Mouse (Mus musculus): Measurements from ENCODE around the gene Mapkap1. TPM values are rescaled to one million over a fixed set of nuclear protein-coding genes. Genes with fewer than 3 reads are reported as not detected.
A peak's percentile ranks its signal among the peaks of the same experiment; 100 is the strongest.

Gene Mapkap1
- total and polyA plus RNA-seq, 2 experiments from 2014 or later: 90.4 to 153 TPM

GRCm38 (mm10) chr2:34407596-34407995 is 1.0 kb downstream of the Mapkap1 start:
- Histone ChIP-seq H3K27ac (no peak overlapping the region), H3K9ac (replicated peaks; ENCODE audit: low read length) (peak overlapping the region; percentile 86), H3K36me3 (ENCODE audit: insufficient read depth, low read length) (no peaks in the 10 kb centered on the region), H3K27me3 (ENCODE audit: insufficient read depth, low read length) (no peaks in the 10 kb centered on the region), H3K4me2 (ENCODE audit: low read depth, low read length) (peak overlapping the region; percentile 73), H3K4me3 (ENCODE audit: low read length) (peak overlapping the region; percentile 91), H3K4me1 (ENCODE audit: insufficient read depth, low read length) (peaks cover 10% of the 10 kb centered on the region), H3K9me3 (ENCODE audit: low read length) (no peaks in the 10 kb centered on the region)
- ATAC-seq (no peak), DNase-seq (ENCODE audit: low spot score) (no peak)
- TF ChIP-seq CTCF (IDR thresholded peaks at IDR 0.05; ENCODE audit: low read depth): no peak
- 32% methylated on average over 7 of the region's 7 CpGs for WGBS

DNA sequence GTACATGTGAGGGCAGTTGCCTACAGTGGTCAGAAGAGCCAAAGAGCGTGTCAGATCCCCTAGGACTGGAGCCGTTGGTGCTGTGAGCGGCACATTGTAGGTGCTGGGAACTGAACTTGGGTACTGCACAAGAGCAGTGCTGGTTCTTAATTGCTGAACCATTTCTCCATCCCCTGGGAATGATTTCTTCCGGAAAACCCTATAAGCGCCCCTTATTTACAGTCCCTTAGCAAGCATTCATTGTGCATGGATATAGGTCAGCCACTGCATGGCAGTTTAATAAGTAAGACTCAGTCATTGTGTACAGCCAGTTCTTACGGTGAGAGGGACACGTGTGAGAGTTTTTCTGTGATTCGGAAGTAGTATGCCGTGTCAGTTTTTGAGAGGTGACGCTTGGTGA is 1.8 kb downstream of the Mapkap1 start:
- Histone ChIP-seq H3K4me1 (ENCODE audit: insufficient read depth, low read length) (peaks cover 10% of the 10 kb centered on the region), H3K27ac (no peak overlapping the region), H3K9ac (replicated peaks; ENCODE audit: low read length) (no peak overlapping the region), H3K4me3 (ENCODE audit: low read length) (no peak overlapping the region), H3K36me3 (ENCODE audit: insufficient read depth, low read length) (no peaks in the 10 kb centered on the region), H3K27me3 (ENCODE audit: insufficient read depth, low read length) (no peaks in the 10 kb centered on the region), H3K4me2 (ENCODE audit: low read depth, low read length) (no peak overlapping the region), H3K9me3 (ENCODE audit: low read length) (no peaks in the 10 kb centered on the region)
- DNase-seq (ENCODE audit: low spot score) (no peak), ATAC-seq (no peak)
- no peak for TF ChIP-seq CTCF (IDR thresholded peaks at IDR 0.05; ENCODE audit: low read depth)
- WGBS: 89% methylated on average over 10 of the region's 10 CpGs

GRCm38 (mm10) chr2:34409741-34410340 is 3.3 kb downstream of the Mapkap1 start:
- no peaks in the 10 kb centered on the region for H3K9me3 ChIP-seq (ENCODE audit: low read length)
- H3K4me1 ChIP-seq (ENCODE audit: insufficient read depth, low read length): peaks cover 10% of the 10 kb centered on the region
- H3K9ac ChIP-seq (replicated peaks; ENCODE audit: low read length): no peak overlapping the region
- no peak overlapping the region for H3K27ac ChIP-seq
- 68% methylated on average over 5 of the region's 5 CpGs for WGBS
- H3K27me3 ChIP-seq (ENCODE audit: insufficient read depth, low read length): no peaks in the 10 kb centered on the region
- H3K4me2 ChIP-seq (ENCODE audit: low read depth, low read length): no peak overlapping the region
- no peak for TF ChIP-seq CTCF (IDR thresholded peaks at IDR 0.05; ENCODE audit: low read depth)
- DNase-seq (ENCODE audit: low spot score) (peak; percentile 30), ATAC-seq (no peak)
- no peaks in the 10 kb centered on the region for H3K36me3 ChIP-seq (ENCODE audit: insufficient read depth, low read length)
- no peak overlapping the region for H3K4me3 ChIP-seq (ENCODE audit: low read length)

- Histone ChIP-seq H3K4me2 (ENCODE audit: low read depth, low read length) (no peak overlapping the region), H3K9me3 (ENCODE audit: low read length) (no peaks in the 10 kb centered on the region), H3K4me3 (ENCODE audit: low read length) (no peak overlapping the region), H3K27me3 (ENCODE audit: insufficient read depth, low read length) (no peaks in the 10 kb centered on the region), H3K27ac (no peak overlapping the region), H3K9ac (replicated peaks; ENCODE audit: low read length) (no peak overlapping the region), H3K36me3 (ENCODE audit: insufficient read depth, low read length) (peaks cover 4% of the 10 kb centered on the region; the same call in 1 of the 2 replicates), H3K4me1 (ENCODE audit: insufficient read depth, low read length) (no peaks in the 10 kb centered on the region)
- DNase-seq (ENCODE audit: low spot score) (no peak), ATAC-seq (no peak)
- TF ChIP-seq CTCF (IDR thresholded peaks at IDR 0.05; ENCODE audit: low read depth): no peak
- 57% methylated on average over 1 of the region's 1 CpGs for WGBS
Measured at GRCm38 (mm10) chr2:34420256-34420655, 13.7 kb downstream of the Mapkap1 start.

- no peaks in the 10 kb centered on the region for H3K4me1 ChIP-seq (ENCODE audit: insufficient read depth, low read length)
- H3K9ac ChIP-seq (replicated peaks; ENCODE audit: low read length): no peak overlapping the region
- no peaks in the 10 kb centered on the region for H3K27me3 ChIP-seq (ENCODE audit: insufficient read depth, low read length)
- no peak overlapping the region for H3K4me2 ChIP-seq (ENCODE audit: low read depth, low read length)
- TF ChIP-seq CTCF (IDR thresholded peaks at IDR 0.05; ENCODE audit: low read depth): no peak
- ATAC-seq: no peak
- H3K9me3 ChIP-seq (ENCODE audit: low read length): no peaks in the 10 kb centered on the region
- H3K4me3 ChIP-seq (ENCODE audit: low read length): no peak overlapping the region
- 84% methylated on average over 3 of the region's 3 CpGs for WGBS
- peaks cover 4% of the 10 kb centered on the region; the same call in 1 of the 2 replicates for H3K36me3 ChIP-seq (ENCODE audit: insufficient read depth, low read length)
- no peak overlapping the region for H3K27ac ChIP-seq
- DNase-seq (ENCODE audit: low spot score): no peak
Measured at GRCm38 (mm10) chr2:34424186-34424585, 17.6 kb downstream of the Mapkap1 start.

GRCm38 (mm10) chr2:34425573-34426223 is 19.1 kb downstream of the Mapkap1 start:
- Histone ChIP-seq H3K9ac (replicated peaks; ENCODE audit: low read length) (no peak overlapping the region), H3K27ac (no peak overlapping the region), H3K36me3 (ENCODE audit: insufficient read depth, low read length) (peaks cover 4% of the 10 kb centered on the region; the same call in 1 of the 2 replicates), H3K4me2 (ENCODE audit: low read depth, low read length) (no peak overlapping the region), H3K9me3 (ENCODE audit: low read length) (no peaks in the 10 kb centered on the region), H3K4me1 (ENCODE audit: insufficient read depth, low read length) (no peaks in the 10 kb centered on the region), H3K27me3 (ENCODE audit: insufficient read depth, low read length) (no peaks in the 10 kb centered on the region), H3K4me3 (ENCODE audit: low read length) (no peak overlapping the region)
- ATAC-seq (no peak), DNase-seq (ENCODE audit: low spot score) (no peak)
- TF ChIP-seq CTCF (IDR thresholded peaks at IDR 0.05; ENCODE audit: low read depth): no peak
- WGBS: 90% methylated on average over 4 of the region's 4 CpGs

GRCm38 (mm10) chr2:34430663-34431062 is 24.1 kb downstream of the Mapkap1 start:
- no peaks in the 10 kb centered on the region for H3K27me3 ChIP-seq (ENCODE audit: insufficient read depth, low read length)
- no peaks in the 10 kb centered on the region for H3K9me3 ChIP-seq (ENCODE audit: low read length)
- H3K27ac ChIP-seq: no peak overlapping the region
- no peak for DNase-seq (ENCODE audit: low spot score)
- WGBS: 97% methylated on average over 8 of the region's 8 CpGs
- no peak overlapping the region for H3K4me2 ChIP-seq (ENCODE audit: low read depth, low read length)
- TF ChIP-seq CTCF (IDR thresholded peaks at IDR 0.05; ENCODE audit: low read depth): no peak
- no peaks in the 10 kb centered on the region for H3K4me1 ChIP-seq (ENCODE audit: insufficient read depth, low read length)
- no peak overlapping the region for H3K9ac ChIP-seq (replicated peaks; ENCODE audit: low read length)
- H3K4me3 ChIP-seq (ENCODE audit: low read length): no peak overlapping the region
- H3K36me3 ChIP-seq (ENCODE audit: insufficient read depth, low read length): peaks cover 3% of the 10 kb centered on the region; the same call in 1 of the 2 replicates
- no peak for ATAC-seq

All from hindbrain, postnatal 0 days (tissue).